Mouse (Mus musculus): ENCODE data around the gene Aven. TPM values are rescaled to one million over a fixed set of nuclear protein-coding genes. Genes with fewer than 3 reads are reported as not detected.

Gene Aven
- total RNA-seq, 2 experiments from 2014 or later, result 19.6 to 41.0 TPM

DNA sequence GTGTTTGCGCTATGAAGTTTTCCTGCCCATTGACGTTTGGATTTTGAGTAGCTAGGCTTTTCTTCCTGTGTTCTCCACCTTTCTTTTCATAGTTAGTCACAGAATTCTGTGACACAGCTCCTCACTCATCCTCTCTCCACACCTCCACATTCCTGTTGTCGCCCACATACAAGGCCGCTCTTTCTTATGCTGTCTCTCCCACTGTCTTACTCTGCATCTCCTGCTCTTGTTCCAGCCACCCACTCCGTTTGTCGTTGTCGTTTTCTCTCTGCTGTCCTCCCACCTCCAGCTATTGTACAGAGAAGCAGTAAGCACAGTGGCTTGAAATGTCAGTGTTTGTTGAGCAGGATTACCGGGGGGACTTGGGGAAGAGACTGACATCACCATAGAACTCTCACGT, 139.8 kb downstream of the Aven start:
- ATAC-seq (replicated peaks; ENCODE audit: poor library complexity), result no peak

DNA sequence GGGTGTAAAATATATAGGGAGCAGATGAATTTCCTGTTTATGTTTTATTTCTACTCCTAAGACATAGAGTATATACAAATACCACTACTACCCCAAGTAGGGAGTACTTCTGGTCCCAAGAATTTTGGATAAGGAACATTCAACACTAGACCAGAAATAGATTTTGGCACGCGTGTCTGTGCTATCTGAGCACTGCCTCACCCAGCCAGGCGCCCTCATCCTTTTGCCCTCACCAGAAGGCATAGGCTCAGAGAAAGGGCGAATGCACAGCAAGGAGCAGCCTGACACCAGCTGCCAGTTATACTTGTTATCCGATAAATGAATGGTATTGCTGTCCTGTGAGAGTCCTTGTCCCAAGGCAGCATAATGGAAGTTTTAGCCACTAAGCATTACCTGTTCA, 144.4 kb downstream of the Aven start:
- no peak for ATAC-seq (replicated peaks; ENCODE audit: poor library complexity)

DNA sequence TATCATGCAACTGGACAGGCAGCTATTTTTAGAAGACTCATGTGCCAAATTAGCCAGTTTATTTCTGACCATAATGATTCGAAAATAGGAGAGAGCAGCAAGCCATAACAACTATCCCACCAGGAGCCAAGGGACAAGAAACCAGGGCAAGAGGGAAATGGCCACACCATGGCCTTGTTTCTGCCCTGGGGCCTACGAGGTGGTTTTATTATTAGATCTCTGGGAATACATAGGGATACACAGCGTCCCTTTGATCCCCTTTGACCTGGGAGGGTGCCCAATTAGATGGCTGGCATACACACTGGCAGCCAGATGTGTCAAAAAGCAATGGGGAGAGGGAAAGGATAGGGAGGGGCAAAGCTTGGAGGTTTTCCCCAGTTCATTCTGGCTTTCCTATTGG, 161.1 kb downstream of the Aven start:
- no peak for ATAC-seq (replicated peaks; ENCODE audit: poor library complexity)

DNA sequence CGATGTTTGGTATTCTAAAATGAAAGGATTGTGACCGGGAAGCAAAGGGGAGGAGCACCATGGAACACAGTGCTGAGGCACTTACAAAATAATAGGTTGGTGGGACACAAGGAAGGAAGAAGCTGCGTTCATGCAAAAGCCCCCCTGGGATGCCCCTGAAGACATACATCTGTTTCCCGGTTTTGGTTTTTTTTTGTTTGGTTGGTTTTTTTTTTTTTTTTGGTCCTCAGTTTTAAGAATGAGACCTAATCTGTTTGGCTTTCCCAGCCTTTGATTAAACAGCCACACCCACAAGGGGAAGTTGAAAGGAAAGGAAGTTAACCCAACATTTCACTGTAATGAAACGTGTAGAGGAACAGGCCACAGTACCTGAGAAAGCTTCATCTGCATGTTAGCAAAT, 163.4 kb downstream of the Aven start:
- no peak for ATAC-seq (replicated peaks; ENCODE audit: poor library complexity)

DNA sequence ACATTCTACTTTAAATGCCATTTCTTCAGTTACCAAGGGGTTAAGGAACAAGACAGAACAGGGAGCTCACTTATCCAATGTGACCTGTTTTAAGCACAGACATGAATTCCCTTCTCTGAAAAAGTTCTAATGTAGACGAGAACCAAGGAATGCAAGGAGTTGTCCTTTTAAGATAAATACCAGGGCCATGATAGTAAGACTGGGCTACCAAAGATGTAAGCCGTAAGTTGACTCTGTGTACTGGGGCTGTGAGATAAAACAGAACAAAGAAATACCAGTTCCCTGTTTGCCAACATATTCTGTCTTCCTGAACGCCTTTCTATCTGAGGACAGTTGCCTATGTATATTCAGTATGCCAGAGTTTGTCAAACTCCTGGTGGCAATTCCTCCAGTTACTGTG, 176.7 kb downstream of the Aven start:
- no peak for ATAC-seq (replicated peaks; ENCODE audit: poor library complexity)

DNA sequence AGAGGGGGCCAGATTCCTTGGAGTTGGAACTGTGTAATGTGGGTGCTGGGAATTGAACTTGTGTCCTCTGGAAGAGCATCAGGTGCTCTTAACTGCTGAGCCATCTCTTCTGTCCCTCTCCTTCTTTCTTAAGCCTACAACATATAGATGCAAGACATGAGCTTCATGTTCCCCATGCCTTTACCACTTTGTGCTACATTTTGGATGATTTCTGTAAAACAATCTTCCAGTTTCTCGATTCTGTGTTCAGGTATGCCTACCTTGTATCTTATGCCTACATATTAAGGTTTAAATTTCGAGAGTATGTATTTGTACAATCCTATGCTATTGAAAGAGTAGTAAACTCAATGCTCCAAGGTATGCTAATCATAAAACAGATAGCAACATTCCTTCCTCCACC, 183.4 kb downstream of the Aven start:
- ATAC-seq (replicated peaks; ENCODE audit: poor library complexity), result no peak

DNA sequence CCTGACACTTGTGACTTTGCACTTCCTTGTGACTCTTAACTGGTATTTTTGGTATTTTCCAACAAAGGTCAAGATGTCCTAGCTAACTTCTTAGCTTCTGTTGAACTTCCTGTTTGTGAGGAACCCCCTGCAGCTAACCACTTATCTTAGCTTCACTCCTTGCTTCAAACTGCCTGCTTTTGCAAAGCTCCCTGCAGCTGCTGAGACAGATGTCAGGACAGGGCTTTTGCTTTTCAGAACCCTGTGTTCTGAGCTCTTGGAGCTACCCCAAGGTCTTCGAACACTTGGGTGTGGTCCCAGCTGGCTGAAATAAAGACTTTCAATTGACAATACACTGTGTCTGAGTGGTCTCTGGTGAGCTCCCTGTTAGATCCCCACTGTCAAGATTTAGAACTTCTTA, 184.0 kb downstream of the Aven start:
- peak; percentile 86 for ATAC-seq (replicated peaks; ENCODE audit: poor library complexity)

DNA sequence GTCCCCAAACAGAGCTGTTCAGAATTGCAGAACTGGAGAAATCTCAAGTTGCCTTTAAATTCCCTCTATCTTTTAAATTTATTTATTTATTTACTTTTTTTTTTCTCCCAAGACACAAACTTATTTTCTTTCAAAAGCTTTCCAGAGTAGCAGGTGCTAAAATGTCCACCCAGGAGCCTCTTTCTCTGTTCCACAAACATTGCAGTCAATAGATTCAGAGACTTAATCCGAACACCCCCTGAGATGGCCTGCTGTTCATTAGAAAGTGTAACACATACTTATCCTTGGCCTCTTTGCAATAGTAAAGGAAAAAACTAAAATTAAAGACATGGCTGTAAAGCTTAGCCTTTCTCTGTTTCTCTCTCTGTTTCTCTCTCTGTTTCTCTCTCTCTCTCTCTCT, 184.5 kb downstream of the Aven start:
- ATAC-seq (replicated peaks; ENCODE audit: poor library complexity), result no peak

DNA sequence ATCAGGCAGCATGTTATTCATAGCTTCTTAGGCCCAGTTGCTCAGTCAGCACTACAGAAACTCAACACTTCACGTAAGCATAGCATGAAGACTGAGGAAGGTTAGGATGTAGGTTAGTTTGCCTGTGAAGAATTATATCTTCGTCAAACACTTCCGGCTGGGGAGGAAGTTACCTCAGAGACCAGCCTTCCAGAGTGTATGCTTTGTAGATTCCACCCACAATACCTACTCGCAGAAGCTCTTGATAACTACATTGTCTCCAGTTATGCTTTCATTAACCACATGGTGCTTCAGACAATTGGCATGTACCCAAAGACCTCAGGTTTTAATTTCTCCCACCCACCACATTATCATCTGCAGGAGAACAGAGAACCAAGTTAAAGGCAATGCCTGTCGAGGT, 189.1 kb downstream of the Aven start:
- no peak for ATAC-seq (replicated peaks; ENCODE audit: poor library complexity)

Other genes with a start within 250 kb of the Aven start
- gene Nutm1, start 233.7 kb upstream of the Aven start, total RNA-seq (2015), result not detected in 2 replicates
- gene Nutm1, start 233.7 kb upstream of the Aven start, total RNA-seq (2017), result not detected in 2 replicates
- gene Nop10, start 231.0 kb upstream of the Aven start, total RNA-seq (2015), result 153 and 154 TPM in 2 replicates
- 182 and 256 TPM in 2 replicates for gene Nop10, start 231.0 kb upstream of the Aven start, total RNA-seq (2017)
- gene Slc12a6, start 227.1 kb upstream of the Aven start, total RNA-seq (2015), result 55.6 and 71.4 TPM in 2 replicates
- 50.6 and 58.6 TPM in 2 replicates for gene Slc12a6, start 227.1 kb upstream of the Aven start, total RNA-seq (2017)
- gene Gm21985, start 226.7 kb upstream of the Aven start, total RNA-seq (2015), result 0.17 TPM in 1 of 2 replicates, not detected in the other
- gene Gm21985, start 226.7 kb upstream of the Aven start, total RNA-seq (2017), result 0.57 and 1.3 TPM in 2 replicates
- gene Emc4, start 124.9 kb upstream of the Aven start, total RNA-seq (2015), result 97.1 and 106 TPM in 2 replicates
- gene Emc4, start 124.9 kb upstream of the Aven start, total RNA-seq (2017), result 73.0 and 77.6 TPM in 2 replicates
- gene Katnbl1, start 113.8 kb upstream of the Aven start, total RNA-seq (2015), result 20.3 and 24.7 TPM in 2 replicates
- 15.7 and 20.2 TPM in 2 replicates for gene Katnbl1, start 113.8 kb upstream of the Aven start, total RNA-seq (2017)
- 14.6 and 16.7 TPM in 2 replicates for gene Emc7, start 38.0 kb upstream of the Aven start, total RNA-seq (2015)
- gene Emc7, start 38.0 kb upstream of the Aven start, total RNA-seq (2017), result 9.0 and 10.5 TPM in 2 replicates
- not detected in 2 replicates for gene Chrm5, start 12.2 kb upstream of the Aven start, total RNA-seq (2015)
- not detected in 2 replicates for gene Chrm5, start 12.2 kb upstream of the Aven start, total RNA-seq (2017)

All from megakaryocyte progenitor cell, adult 5-6 weeks (primary cell).